Mouse (Mus musculus) layer of hippocampus, postnatal 14 days (tissue): Measurements from ENCODE around the gene Fam210b. TPM values are rescaled to one million over a fixed set of nuclear protein-coding genes. Genes with fewer than 3 reads are reported as not detected.

Experiments used
- DNase-seq, 2 experiments: peaks; one replicate each; pipeline ENCODE4 v3.0.0; 2021 to 2022; ENCODE audit warnings: low spot score in 2 of 2, mixed read lengths in 1 of 2
- total RNA-seq, 2 experiments: library from RNA; stranded (reverse); gene quantifications; 2 replicates each; pipeline ENCODE4 v1.2.3; 2021

Fam210b gene
- total RNA-seq, 2 experiments from 2014 or later, result 24.9 TPM

GRCm38 (mm10) chr2:172348297-172348950 is 3.1 kb downstream of the Fam210b start:
- DNase-seq, result peak in 1 of 2 experiments; percentile 61

DNA sequence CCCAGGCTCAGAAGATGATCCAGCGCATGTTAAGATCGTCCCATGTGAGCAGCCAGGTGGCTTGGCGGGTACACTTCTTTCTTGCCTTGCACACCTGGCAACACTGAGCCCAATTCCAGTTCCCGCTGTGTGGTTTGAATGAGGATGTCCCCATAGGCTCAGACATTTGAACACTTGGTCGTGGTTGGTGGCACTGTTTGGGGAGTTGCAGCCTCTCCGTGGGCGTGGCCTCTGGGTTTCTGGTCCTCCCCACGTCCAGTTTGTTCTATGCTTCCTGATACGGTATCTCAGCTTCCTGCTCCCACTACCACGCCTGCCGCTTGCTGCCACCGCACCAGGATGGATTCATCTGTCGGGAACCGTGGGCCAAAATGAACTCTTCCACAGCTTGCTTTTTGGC is 4.4 kb downstream of the Fam210b start:
- no peak for DNase-seq

DNA sequence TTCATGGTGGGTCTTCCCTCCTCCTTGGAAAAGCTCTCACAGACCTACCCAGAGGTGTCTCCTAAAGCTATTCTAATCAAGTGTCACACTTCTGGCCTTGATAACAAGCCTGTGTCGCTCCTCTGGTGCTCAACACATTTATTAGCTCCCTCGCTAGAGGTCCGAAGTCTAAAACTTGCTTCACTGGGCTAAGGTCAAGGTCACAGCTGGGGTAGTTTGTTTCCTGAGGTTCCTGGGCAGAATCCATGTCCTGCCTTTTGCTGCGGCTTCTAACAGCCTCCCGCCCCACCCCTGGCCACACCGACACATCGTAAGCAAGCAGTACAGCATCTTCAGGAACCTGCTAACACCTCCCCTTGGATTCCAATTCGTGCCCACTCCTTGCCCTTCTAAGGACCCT is 5.4 kb downstream of the Fam210b start:
- DNase-seq, result no peak

DNA sequence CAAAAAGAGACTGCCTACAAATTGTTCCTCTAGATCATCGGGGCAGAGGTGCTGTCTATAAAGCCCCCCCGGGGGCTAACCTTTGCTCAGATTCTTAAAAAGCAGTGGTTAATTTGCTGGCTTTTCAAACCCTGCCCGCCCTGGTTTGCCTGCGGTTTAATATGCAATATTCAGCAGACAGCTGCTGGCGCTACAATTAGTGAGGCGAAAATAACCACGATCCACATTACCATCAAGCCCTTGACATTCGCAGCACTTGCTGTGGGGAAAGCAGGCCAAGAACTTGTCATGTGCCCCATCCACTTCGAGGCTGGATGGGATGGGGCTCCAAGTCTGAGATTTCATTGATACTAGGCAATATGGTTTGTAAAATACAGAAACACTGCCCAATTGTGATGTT is 7.9 kb downstream of the Fam210b start:
- no peak for DNase-seq

GRCm38 (mm10) chr2:172354761-172355160 is 9.4 kb downstream of the Fam210b start:
- DNase-seq, result no peak

DNA sequence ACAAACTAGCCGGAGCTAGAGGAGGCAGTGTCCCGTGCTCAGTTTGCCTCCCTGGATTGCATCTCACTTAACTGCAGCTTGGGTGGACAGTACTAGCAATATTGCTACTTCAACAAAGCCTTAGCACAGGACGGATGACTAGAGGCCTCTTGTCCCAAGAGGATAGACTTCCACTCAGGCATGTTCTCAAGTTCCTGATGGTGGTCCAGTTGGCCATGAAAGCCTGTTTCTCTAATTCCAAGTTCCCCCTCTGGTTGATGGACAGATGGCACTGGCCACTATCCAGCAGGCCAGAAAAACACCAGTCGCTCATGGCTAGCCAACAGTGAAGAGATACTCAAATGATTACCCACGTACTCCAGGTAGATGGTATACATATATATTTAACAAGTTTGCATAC is 10.5 kb downstream of the Fam210b start:
- no peak for DNase-seq

GRCm38 (mm10) chr2:172363176-172363575 is 17.8 kb downstream of the Fam210b start:
- DNase-seq, result no peak

DNA sequence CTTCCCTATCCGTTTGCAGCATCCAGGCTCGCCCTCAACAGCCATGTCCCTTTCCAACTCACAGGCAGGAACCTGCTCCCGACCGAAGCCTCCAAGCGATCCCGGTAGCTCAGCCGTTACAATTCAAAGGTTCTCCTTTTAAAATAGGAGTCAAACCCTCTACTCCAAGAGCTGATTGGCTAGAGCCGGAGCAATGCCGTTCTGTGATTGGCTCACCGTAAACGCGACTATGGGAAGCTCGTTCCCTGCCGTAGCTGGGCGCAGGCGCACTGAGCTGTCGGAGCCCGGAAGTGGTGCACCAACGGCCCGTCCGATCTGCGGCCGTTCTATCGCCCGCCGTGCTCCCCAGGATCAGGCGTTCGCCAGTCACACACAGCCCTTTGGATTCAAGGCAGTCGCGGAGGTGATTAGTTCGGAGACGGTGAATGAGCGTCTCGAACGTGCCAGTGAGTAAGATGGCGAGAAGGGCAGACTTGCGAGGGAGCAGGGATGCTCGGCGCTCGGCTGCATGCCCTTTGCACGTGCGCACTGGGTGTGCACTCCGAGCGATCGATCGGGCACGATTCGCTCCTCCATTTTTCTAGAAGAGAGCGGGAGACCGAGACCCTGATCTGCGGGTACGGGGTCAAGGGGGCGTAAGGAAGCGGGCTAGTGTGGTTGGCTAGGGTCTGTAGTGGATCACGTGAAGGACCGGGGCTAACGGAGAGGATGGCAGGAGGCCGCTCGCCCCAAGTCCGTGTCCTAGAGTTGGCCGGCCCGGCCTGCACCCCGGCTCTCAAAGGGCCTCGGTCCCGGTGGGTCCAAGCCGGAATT is 25.3 kb downstream of the Fam210b start, which contains the start of the genes Aurka and Cstf1:
Aurka (minus strand) TSS at position 125 of the 813 bp plus-strand sequence.
Cstf1 (plus strand) TSS at position 271 of the 813 bp plus-strand sequence.
- DNase-seq, result peak; percentile 97 to 98

DNA sequence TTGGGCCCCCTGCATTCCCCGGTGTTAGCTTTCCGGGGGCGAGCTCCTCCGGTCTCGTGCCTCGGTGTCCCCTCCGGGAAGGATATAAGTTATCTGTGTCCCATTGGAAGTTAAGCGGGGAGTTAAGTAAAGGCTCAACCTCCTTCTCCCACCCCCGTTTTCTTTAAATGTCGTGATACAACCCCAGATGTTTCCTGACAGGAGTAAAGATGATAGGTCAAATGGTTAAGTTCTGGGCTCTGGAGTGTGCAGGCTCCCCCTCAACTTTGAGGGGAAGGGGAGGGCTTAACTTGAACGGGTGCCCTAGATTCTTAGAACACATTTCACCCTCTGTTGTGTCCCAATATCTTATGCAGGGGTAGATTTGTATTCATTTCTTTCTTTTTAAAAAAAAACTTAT is 25.9 kb downstream of the Fam210b start:
- no peak for DNase-seq

DNA sequence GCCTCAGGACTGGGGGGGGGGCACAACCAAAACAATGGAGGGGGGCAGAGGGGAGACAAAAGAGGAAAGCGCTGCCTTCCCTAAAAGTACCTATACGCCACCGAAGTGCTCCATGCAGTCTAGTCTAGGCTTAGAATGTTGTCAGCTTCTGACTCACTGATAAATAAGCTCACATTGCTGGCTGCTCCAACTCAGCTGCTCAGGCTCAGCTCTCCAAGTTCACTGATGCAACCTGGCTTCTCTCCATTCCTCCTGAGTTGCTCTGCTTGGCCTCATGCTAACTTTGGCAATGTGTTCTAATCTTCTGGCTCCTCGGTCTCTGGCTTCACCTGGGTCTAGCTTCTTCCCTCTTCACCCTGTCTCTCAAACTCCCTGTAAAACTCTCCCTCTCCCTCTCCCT is 31.2 kb downstream of the Fam210b start:
- DNase-seq, result no peak

- DNase-seq, result no peak
Measured at GRCm38 (mm10) chr2:172376999-172377515, 31.7 kb downstream of the Fam210b start.

- peak in 1 of 2 experiments; percentile 33 for DNase-seq
Measured at GRCm38 (mm10) chr2:172378332-172378731, 33.0 kb downstream of the Fam210b start.

DNA sequence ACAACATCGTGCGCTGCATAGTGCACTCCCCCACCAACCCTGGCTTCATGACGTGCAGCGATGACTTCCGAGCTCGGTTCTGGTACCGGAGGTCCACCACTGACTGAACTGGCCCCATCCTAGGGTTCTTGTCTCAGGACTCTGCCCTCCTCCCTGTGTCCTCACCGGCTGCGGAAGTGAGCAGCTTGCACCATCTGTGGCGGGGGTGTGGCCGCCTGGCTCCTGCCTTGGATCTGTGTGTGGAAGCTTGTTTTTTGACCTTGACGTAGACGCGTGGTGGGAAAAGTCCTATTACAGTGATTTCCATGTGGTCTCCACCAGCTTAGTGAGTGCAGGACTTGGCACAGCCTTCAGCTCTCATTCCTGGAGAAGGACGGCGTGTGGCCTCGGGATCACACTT is 35.1 kb downstream of the Fam210b start:
- no peak for DNase-seq

DNA sequence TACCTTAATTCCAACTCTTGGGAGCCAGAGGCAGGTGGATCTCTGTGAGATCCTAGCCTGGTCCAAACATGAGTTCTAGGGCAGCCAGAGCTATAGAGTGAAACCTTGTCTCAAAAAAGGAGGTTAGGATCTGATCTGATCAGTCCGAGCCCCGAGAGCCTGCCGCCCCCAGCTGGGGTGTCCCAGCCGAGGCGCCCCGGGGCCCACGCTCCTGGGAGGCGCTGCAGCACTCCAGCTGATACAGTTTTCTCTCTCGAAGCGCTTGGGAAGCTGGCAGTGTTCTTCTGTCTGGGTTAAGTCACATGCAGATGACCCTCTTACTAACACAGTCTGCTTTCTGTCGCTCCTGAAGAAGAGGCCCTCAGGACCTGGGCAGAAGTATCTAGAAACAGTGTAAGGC is 36.0 kb downstream of the Fam210b start:
- no peak for DNase-seq

DNA sequence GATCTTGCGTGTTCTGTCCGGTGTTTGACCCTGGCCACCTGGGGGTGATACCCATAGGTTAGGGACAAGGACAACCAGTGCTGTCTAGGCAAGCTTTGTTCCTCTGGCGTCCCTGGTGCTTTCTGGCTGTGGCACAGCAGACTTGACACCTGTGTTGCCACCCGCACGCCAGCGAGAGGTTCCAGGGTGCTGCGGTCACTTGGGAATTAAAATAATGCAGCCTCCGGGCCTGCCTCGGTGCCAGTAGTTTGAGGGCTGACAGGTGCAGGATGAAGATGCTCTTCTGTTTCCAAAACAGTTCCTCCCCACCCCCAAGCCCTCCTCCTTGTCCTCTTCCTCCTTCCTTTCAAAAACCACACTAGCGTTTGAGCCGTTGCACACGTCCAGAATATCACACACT is 36.5 kb downstream of the Fam210b start:
- no peak for DNase-seq

GRCm38 (mm10) chr2:172384715-172385114 is 39.4 kb downstream of the Fam210b start:
- DNase-seq, result no peak

GRCm38 (mm10) chr2:172390341-172390740 is 45.0 kb downstream of the Fam210b start:
- no peak for DNase-seq

- peak in 1 of 2 experiments; percentile 24 for DNase-seq
Measured at GRCm38 (mm10) chr2:172392041-172392521, 46.7 kb downstream of the Fam210b start.

DNA sequence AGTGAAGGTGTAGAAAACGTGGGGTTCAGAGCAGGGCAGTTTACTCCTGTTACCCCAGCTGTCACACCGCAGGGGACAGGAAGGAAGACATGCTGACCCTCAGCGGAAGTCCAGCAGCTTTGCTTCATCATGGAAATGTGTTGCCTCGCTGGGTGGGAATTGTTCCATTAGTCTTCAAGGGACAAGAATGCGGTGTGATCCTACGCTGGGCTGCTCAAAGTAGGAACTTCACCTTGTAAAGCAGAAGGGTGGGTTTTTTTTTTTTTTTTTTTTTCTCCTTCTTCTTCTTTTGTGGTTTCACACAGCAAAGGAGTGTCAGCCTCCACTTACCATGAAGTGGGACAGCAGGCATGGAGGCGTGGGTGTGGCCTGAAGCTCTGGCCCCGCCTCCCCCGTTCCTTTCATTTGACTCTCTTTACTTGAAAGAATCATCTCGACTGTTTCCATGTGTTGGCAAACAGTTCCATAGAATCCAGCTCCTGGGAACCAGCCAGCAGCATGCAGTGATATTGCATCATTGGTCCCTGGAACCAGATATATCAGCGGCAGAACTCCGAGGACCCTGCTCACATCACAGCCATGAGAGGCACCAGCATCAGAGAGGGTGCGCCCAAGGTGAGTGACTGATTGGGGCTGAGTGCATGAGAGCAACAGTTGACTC is 48.2 kb downstream of the Fam210b start, which contains the start of gene Cass4:
Cass4 (plus strand) TSS at position 404 of the 661 bp plus-strand sequence.
- DNase-seq, result no peak

DNA sequence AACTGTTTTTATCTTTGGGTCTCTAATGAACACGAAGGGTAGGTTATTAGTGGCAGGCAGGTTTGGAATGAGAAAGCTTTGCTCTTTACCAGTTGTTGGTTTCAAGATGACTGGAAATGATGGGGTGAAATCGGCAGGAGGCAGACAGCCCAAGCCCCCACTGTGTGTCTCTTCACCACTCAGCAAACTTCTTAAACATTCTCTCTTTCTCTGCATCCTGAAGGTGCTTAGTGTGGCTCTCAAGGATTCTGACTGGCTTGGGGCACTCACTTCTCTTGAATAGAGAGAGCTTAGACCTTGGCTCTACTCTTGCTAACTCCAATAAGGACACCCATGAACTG is 48.7 kb downstream of the Fam210b start:
- no peak for DNase-seq

- DNase-seq, result no peak
Measured at GRCm38 (mm10) chr2:172394671-172395070, 49.3 kb downstream of the Fam210b start.

DNA sequence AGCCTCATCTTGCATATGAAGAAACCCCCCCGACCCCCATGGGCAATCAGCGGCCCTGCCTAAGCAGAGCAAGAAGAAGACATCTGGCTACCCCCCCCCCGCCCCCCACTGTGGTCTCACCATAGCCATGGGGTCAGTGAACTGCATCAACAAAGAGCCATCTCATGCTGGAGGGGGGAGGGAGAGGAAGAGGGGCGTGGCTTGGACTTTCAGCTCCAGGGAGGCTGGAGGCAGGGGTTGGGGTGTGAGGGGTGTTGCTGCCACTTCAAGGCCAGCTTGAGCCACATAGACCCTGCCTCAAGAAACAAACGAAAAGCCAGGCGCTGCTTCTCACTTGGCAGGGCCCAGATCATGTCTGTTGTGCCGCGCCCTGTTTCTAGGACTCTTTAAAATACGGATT is 50.6 kb downstream of the Fam210b start:
- DNase-seq, result no peak
